Mouse (Mus musculus): ENCODE results near the gene St6gal1.

GRCm38 (mm10) chr16:23290171-23290570, 65.6 kb downstream of the St6gal1 start:
- TF ChIP-seq POLR2A (IDR thresholded peaks at IDR 0.05; ENCODE audit: extremely low read depth, insufficient read depth, low read length) = no peak
- no peak for TF ChIP-seq CTCF (IDR thresholded peaks at IDR 0.05; ENCODE audit: extremely low read depth, insufficient read depth, low read length)
